31 mouse cellular contexts compared by ENCODE assay signal in the genomic region with DNA sequence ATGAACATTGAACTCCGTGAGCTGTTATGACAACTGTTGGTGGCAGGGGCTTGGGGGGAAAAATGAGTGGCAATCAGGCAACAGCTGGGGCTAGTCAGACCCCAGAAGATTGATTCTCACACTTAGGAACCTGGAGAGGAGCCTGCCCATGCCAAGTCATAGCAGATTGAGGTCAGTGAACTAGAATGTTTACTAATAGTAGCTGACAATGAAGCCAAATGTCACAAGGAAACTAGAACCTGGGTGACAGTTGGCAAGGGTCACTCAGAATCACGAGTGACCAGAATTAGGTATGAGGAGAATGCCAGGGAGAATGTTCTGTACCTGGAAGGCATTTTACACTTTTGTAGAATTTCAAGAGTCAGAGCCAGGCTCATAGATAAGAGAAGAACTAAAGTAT.
A peak's percentile ranks its signal among the peaks of the same experiment; 100 is the strongest.
DNase-seq lines count a peak whose midpoint lies in the region; ATAC-seq and TF ChIP-seq lines count a peak whose summit lies in the region.
"Had no signal": no experiment of that assay in that cellular context is flagged by ENCODE, and none has a peak within 500 bp of the region (broad histone marks: within the 10 kb centered on the region; RNA-seq: fewer than 3 reads in every experiment).

No protein-coding gene starts in this region.

- H3K4me3 ChIP-seq in midbrain, postnatal 0 days (ENCODE audit: low read depth, low read length): no peak overlapping the region
- no peak overlapping the region for H3K4me3 ChIP-seq in midbrain, embryonic 14.5 days (replicated peaks; ENCODE audit: low read depth, low read length)
- no peak overlapping the region for H3K4me3 ChIP-seq in heart, embryonic 11.5 days (ENCODE audit: low read depth, low read length)
- H3K4me3 ChIP-seq: embryonic facial prominence, embryonic 12.5 days; forebrain, embryonic 15.5 days; heart, adult 2 months; heart, embryonic 13.5 days; hindbrain, embryonic 10.5 days; intestine, embryonic 15.5 days; limb, embryonic 10.5 days; limb, embryonic 15.5 days; liver, embryonic 13.5 days; megakaryocyte, embryonic 14.5 days; midbrain, embryonic 12.5 days had no signal

- H3K27me3 ChIP-seq in midbrain, postnatal 0 days (ENCODE audit: insufficient read depth, low read length): no peaks in the 10 kb centered on the region
- H3K27me3 ChIP-seq in midbrain, embryonic 14.5 days (ENCODE audit: control insufficient read depth, insufficient read depth, low read length): no peaks in the 10 kb centered on the region
- no peaks in the 10 kb centered on the region for H3K27me3 ChIP-seq in heart, embryonic 11.5 days (ENCODE audit: control insufficient read depth, insufficient read depth, low read length)
- H3K27me3 ChIP-seq: embryonic facial prominence, embryonic 12.5 days; forebrain, embryonic 15.5 days; heart, embryonic 13.5 days; intestine, embryonic 15.5 days; limb, embryonic 15.5 days; liver, embryonic 13.5 days; megakaryocyte, embryonic 14.5 days; Patski had no signal

- H3K4me1 ChIP-seq in midbrain, postnatal 0 days (ENCODE audit: insufficient read depth, low read length): no peaks in the 10 kb centered on the region
- H3K4me1 ChIP-seq in midbrain, embryonic 14.5 days (ENCODE audit: control insufficient read depth, insufficient read depth, low read length): no peaks in the 10 kb centered on the region
- no peaks in the 10 kb centered on the region for H3K4me1 ChIP-seq in heart, embryonic 11.5 days (ENCODE audit: control insufficient read depth, insufficient read depth, low read length)
- H3K4me1 ChIP-seq: embryonic facial prominence, embryonic 12.5 days; forebrain, embryonic 15.5 days; heart, embryonic 13.5 days; intestine, embryonic 15.5 days; limb, embryonic 10.5 days; limb, embryonic 15.5 days; liver, embryonic 13.5 days; megakaryocyte, embryonic 14.5 days had no signal

- no peak for ATAC-seq in midbrain, postnatal 0 days (ENCODE audit: low FRiP score)
- ATAC-seq in midbrain, embryonic 14.5 days (ENCODE audit: low FRiP score, low TSS enrichment): no peak
- ATAC-seq in heart, embryonic 11.5 days (replicated peaks; ENCODE audit: insufficient number of reproducible peaks, low FRiP score, low TSS enrichment): no peak
- ATAC-seq: forebrain, embryonic 15.5 days; hindbrain, embryonic 16.5 days; intestine, embryonic 15.5 days; lung, postnatal 0 days; Patski had no signal

- DNase-seq in cerebellum, adult 11-12 months: peak; percentile 43
- DNase-seq in cerebellum, postnatal 4 days (ENCODE audit: low spot score in 2 of 2): no peak
- peak; percentile 57 for DNase-seq in midbrain, postnatal 0 days (ENCODE audit: low spot score)
- DNase-seq in midbrain, embryonic 14.5 days: no peak
- peak; percentile 51 to 67 for DNase-seq in cerebellum, postnatal 10 days
- DNase-seq in thymus, postnatal 4 days: no peak
- DNase-seq: adrenal gland, postnatal 10 days; gastrocnemius, postnatal 25 days; heart, adult 2 months; heart, postnatal 10 days; kidney, adult 2 months; kidney, postnatal 4 days; liver, embryonic 13.5 days; lung, adult 18-20 months; lung, postnatal 4 days; right cerebral cortex, adult 18-20 months; spleen, adult 18-20 months; thymus, postnatal 14 days had no signal

- H3K27ac ChIP-seq in midbrain, postnatal 0 days (ENCODE audit: low read depth, low read length): no peak overlapping the region
- H3K27ac ChIP-seq in midbrain, embryonic 14.5 days (replicated peaks; ENCODE audit: low read depth, low read length): no peak overlapping the region
- no peak overlapping the region for H3K27ac ChIP-seq in heart, embryonic 11.5 days (ENCODE audit: low read depth, low read length)
- H3K27ac ChIP-seq: embryonic facial prominence, embryonic 12.5 days; forebrain, embryonic 15.5 days; heart, adult 2 months; heart, embryonic 13.5 days; hindbrain, embryonic 10.5 days; intestine, embryonic 15.5 days; limb, embryonic 10.5 days; limb, embryonic 15.5 days; liver, embryonic 13.5 days; midbrain, embryonic 12.5 days had no signal

- H3K36me3 ChIP-seq in midbrain, postnatal 0 days (ENCODE audit: insufficient read depth, low read length): no peaks in the 10 kb centered on the region
- no peaks in the 10 kb centered on the region for H3K36me3 ChIP-seq in midbrain, embryonic 14.5 days (ENCODE audit: control insufficient read depth, insufficient read depth, low read length)
- H3K36me3 ChIP-seq in heart, embryonic 11.5 days (ENCODE audit: control insufficient read depth, insufficient read depth, low read length): no peaks in the 10 kb centered on the region
- H3K36me3 ChIP-seq: embryonic facial prominence, embryonic 12.5 days; forebrain, embryonic 15.5 days; heart, embryonic 13.5 days; hindbrain, embryonic 10.5 days; intestine, embryonic 15.5 days; limb, embryonic 10.5 days; limb, embryonic 15.5 days; liver, embryonic 13.5 days; midbrain, embryonic 12.5 days had no signal

- no peaks in the 10 kb centered on the region for H3K9me3 ChIP-seq in midbrain, postnatal 0 days (ENCODE audit: low read length)
- no peaks in the 10 kb centered on the region for H3K9me3 ChIP-seq in midbrain, embryonic 14.5 days (ENCODE audit: control insufficient read depth, low read length)
- no peaks in the 10 kb centered on the region for H3K9me3 ChIP-seq in heart, embryonic 11.5 days (replicated peaks; ENCODE audit: control insufficient read depth, low read length)
- H3K9me3 ChIP-seq: embryonic facial prominence, embryonic 12.5 days; forebrain, embryonic 15.5 days; heart, embryonic 13.5 days; hindbrain, embryonic 10.5 days; intestine, embryonic 15.5 days; limb, embryonic 10.5 days; limb, embryonic 15.5 days; liver, embryonic 13.5 days; midbrain, embryonic 12.5 days had no signal

- no peak overlapping the region for H3K9ac ChIP-seq in midbrain, postnatal 0 days (replicated peaks; ENCODE audit: low read length, poor library complexity, severe bottlenecking)
- no peak overlapping the region for H3K9ac ChIP-seq in midbrain, embryonic 14.5 days (replicated peaks; ENCODE audit: low read length)
- H3K9ac ChIP-seq in heart, embryonic 11.5 days (ENCODE audit: low read depth, low read length): no peak overlapping the region
- H3K9ac ChIP-seq: embryonic facial prominence, embryonic 12.5 days; forebrain, embryonic 15.5 days; heart, embryonic 13.5 days; intestine, embryonic 15.5 days; limb, embryonic 15.5 days; liver, embryonic 13.5 days; midbrain, embryonic 12.5 days had no signal

- TF ChIP-seq CTCF in midbrain, postnatal 0 days (IDR thresholded peaks at IDR 0.05): no peak

- no peak overlapping the region for H3K4me2 ChIP-seq in midbrain, postnatal 0 days (ENCODE audit: low read depth, low read length, poor library complexity, severe bottlenecking)
- no peak overlapping the region for H3K4me2 ChIP-seq in midbrain, embryonic 14.5 days (ENCODE audit: low read length)
- H3K4me2 ChIP-seq in heart, embryonic 11.5 days: no peak overlapping the region
- H3K4me2 ChIP-seq: embryonic facial prominence, embryonic 12.5 days; forebrain, embryonic 15.5 days; heart, embryonic 13.5 days; intestine, embryonic 15.5 days; limb, embryonic 15.5 days; liver, embryonic 13.5 days; midbrain, embryonic 12.5 days had no signal

- WGBS in midbrain, postnatal 0 days: 81% methylated on average over 2 of the region's 2 CpGs
- 86% methylated on average over 2 of the region's 2 CpGs for WGBS in midbrain, embryonic 14.5 days
- WGBS in heart, embryonic 11.5 days (ENCODE audit: insufficient replicate concordance): 65% methylated on average over 2 of the region's 2 CpGs

Comparison
In these comparisons a context has a peak if more than half of its experiments do, and no peak if none do; other contexts are left out.
1. DNase-seq: peak in cerebellum, adult 11-12 months (single experiment), midbrain, postnatal 0 days (single experiment) and cerebellum, postnatal 10 days (2 of 2); none in cerebellum, postnatal 4 days (0 of 2), midbrain, embryonic 14.5 days (single experiment) and thymus, postnatal 4 days (single experiment).